Mouse (Mus musculus): ENCODE measurements around the gene Tirap.
"Not testable (repeated sequence)": the region's sequence is repeated elsewhere in the genome, so short reads cannot be mapped to it uniquely, and the experiment has no call there.

The Tirap gene

DNA sequence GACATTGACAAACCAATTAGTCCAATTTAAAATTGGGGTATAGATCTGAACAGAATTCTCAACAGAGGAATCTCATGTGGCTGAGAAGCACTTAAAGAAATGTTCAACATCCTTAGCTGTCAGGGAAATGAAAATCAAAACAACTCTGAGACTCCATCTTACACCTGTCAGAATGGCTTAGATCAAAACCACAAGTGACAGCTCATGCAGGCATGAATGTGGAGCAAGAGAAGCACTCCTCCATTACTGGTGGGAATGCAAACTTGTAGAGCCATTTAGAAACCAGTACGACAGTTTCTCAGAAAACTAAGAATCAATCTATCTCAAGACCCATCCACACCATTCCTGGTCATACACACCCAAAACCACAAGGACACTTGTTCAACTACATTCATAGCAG lies 47.2 kb downstream of the Tirap start:
- DNase-seq (ENCODE audit: low read depth in 1 of 2, low spot score in 2 of 2) = no peak

GRCm38 (mm10) chr9:35148822-35149221 lies 51.3 kb downstream of the Tirap start:
- DNase-seq (ENCODE audit: low read depth in 1 of 2, low spot score in 2 of 2) = not testable (repeated sequence)

GRCm38 (mm10) chr9:35147261-35147660 lies 52.8 kb downstream of the Tirap start:
- not testable (repeated sequence) for DNase-seq (ENCODE audit: low read depth in 1 of 2, low spot score in 2 of 2)

DNA sequence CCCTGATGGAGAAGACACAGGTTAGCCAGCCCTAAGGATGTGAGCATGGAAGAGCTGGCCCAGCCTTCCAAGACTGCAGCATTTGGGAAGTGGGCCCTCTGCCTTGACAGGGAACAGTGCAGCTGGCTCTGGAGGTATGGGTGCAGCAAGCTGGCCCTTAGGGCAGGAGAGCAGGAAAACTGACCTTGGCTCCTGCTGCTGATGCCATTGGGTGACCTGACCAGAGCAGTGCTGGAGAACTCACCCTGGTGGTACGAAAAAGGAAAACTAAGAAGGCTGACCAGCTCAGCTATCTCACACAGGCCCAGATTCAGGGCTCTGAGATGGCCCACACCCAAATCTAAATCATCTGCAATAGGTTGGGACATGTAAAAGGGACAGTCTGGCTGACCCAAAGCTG lies 54.3 kb downstream of the Tirap start:
- DNase-seq (ENCODE audit: low read depth in 1 of 2, low spot score in 2 of 2) = no peak

DNA sequence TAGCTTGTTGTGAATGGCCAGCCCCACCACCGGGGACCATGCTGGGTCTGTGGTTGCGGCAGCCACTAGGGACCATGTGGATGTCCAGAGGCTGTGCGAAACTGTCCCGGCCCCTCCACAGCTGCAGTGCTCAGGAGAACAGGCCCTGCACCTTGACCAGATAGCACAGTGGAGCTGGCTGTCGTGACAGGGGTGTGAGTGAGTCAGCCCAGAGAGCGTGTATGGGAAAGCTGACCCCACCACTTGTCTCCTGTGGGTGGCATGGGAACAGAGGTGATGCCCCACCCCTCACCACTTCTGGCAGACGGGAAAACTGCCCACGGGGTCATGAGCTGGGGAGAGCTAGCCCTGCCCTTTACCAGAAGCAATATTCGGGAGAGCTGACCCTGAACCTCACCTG lies 55.0 kb downstream of the Tirap start:
- no peak for DNase-seq (ENCODE audit: low read depth in 1 of 2, low spot score in 2 of 2)

- DNase-seq (ENCODE audit: low read depth in 1 of 2, low spot score in 2 of 2) = no peak
Observed at GRCm38 (mm10) chr9:35142221-35142620, 57.9 kb downstream of the Tirap start.

- no peak for DNase-seq (ENCODE audit: low read depth in 1 of 2, low spot score in 2 of 2)
Observed at GRCm38 (mm10) chr9:35139231-35139744, 60.8 kb downstream of the Tirap start.

GRCm38 (mm10) chr9:35138029-35138428 lies 62.1 kb downstream of the Tirap start:
- no peak for DNase-seq (ENCODE audit: low read depth in 1 of 2, low spot score in 2 of 2)

DNA sequence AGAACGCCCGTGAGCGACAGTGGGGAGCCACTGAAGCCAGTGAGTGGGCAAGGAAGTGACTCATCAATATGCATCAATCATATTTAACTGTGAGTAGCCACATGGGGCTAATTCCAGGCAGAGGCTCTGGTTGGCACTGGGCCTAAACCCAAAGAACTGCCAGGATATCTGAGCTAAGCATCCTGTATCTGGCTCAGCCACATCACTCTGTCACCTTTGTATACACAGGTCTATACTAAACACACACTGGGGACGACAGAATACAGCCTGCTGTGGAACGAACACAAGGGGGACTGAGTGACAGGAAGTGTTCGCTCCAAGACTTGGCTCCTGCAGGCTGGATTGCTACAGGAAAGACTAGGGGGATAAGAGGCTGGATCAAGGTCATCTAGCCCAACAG lies 64.5 kb downstream of the Tirap start:
- no peak for DNase-seq (ENCODE audit: low read depth in 1 of 2, low spot score in 2 of 2)
